Mouse (Mus musculus) liver, postnatal 0 days (tissue): ENCODE measurements around the gene Gad1.

Experiments
- CTCF ChIP-seq: sonication (generic); IDR thresholded peaks from 2 replicates; pipeline ENCODE4 v1.5.1; 2016; ENCODE audit warnings: antibody characterized with exemption, low read depth
- EP300 ChIP-seq: IDR thresholded peaks from 2 replicates; pipeline ENCODE4 v1.6.1; 2016; ENCODE audit warnings: antibody characterized with exemption, low read depth, mild to moderate bottlenecking

GRCm38 (mm10) chr2:70505229-70505628 is 47.6 kb upstream of the Gad1 start:
- TF ChIP-seq CTCF (no peak), EP300 (no peak)
